Mouse (Mus musculus): ENCODE results near the gene Hist2h2ab. TPM values are rescaled to one million over a fixed set of nuclear protein-coding genes. Genes with fewer than 3 reads are reported as not detected.
A peak's percentile ranks its signal among the peaks of the same experiment; 100 is the strongest.
"Not testable (repeated sequence)": the region's sequence is repeated elsewhere in the genome, so short reads cannot be mapped to it uniquely, and the experiment has no call there.

The Hist2h2ab gene
- polyA plus RNA-seq, 1 experiment from 2014 or later: 0.73 TPM

DNA sequence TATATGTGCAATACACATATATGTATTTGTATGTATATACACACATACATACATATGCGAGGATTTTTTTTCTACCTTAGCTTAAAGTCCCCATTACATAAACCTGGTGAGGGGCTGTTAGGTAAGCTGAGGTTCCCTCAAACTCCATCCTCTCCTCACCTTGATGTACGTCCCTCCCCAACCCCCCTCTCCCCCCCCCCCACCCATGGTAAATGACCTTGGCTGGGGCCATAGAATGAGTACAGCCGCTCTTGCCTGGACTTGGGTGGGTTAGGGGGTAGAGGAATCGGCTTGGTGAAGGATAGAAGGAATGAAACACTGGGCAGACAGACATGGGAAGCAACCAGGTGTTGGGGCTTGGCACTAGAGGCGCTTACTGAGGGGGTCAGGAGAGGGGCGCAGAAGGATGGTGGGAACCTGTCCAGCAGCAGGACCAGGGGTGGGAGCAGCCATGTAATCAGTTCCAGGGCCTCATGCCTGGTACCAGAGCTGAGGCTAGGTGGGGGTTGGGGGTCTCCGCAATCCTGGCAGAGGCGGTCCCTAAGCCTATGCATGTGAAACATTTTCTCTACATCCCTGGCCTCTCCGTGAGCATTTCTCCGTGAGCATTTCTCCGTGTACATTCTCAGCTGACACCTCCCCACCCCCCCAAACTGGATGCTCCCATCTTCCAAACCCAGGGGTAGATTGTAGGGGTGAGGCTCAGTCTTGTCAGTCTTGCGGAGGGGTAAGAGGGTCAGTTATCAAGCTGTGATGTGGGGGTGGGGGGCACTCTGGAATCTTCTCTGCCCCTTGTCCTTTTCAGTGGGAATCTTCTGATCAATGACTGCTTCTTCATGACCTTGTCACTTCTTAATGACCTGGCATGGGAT lies 37.9 kb upstream of the Hist2h2ab start:
- DNase-seq (ENCODE audit: low spot score): no peak
- Histone ChIP-seq H3K9me3 (no peaks in the 10 kb centered on the region), H3K4me1 (peaks cover 49% of the 10 kb centered on the region), H3K4me3 (peak overlapping the region; percentile 78), H3K27me3 (ENCODE audit: insufficient read depth, poor library complexity, severe bottlenecking) (no peaks in the 10 kb centered on the region), H3K27ac (peak overlapping the region; percentile 90), H3K36me3 (peaks cover 36% of the 10 kb centered on the region)
- WGBS: 22% methylated on average over 12 of the region's 12 CpGs

DNA sequence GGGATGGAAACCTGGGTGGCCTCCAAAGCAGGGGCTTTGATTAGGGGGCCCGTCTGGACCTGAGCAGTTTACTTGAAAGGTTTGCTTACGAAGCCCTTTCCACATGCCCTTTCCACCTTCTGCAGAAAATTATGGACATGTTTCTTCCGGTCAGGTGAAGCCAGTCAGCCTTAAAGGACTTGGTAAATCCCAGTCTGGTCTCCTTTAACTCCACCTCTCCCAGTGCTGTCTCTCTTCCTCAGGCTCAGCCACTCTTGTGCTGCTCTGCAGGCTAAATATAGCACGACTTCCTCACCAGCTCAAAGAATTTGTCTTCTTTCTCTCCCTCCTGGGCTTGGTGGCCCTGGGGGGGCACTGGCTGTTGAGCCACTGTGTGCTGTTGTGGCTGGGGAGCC lies 37.3 kb upstream of the Hist2h2ab start:
- peaks cover 49% of the 10 kb centered on the region for H3K4me1 ChIP-seq
- H3K36me3 ChIP-seq: peaks cover 38% of the 10 kb centered on the region
- H3K9me3 ChIP-seq: no peaks in the 10 kb centered on the region
- no peak for DNase-seq (ENCODE audit: low spot score)
- peak overlapping the region; percentile 90 for H3K27ac ChIP-seq
- H3K27me3 ChIP-seq (ENCODE audit: insufficient read depth, poor library complexity, severe bottlenecking): no peaks in the 10 kb centered on the region
- H3K4me3 ChIP-seq: peak overlapping the region; percentile 78
- WGBS: 10% methylated on average over 4 of the region's 4 CpGs

DNA sequence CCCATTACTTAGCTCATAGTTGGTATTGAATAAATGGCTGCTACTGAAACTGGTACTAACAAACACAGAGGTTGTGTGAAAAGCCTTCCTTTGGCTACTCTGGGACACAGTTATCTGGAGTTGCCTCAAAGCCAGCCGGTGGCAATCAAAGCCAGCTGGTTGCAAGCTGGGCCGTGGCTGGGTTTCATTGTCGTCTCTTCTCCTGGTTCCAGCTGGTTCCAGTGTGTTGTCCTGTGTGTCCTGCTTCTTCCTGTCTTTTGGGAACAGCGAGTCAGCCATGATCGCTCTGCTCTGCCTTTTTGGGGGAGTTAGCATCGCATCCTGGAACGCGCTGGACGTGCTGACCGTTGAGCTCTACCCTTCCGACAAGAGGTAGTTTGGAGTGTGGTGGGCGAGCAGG lies 26.7 kb upstream of the Hist2h2ab start:
- no peak overlapping the region for H3K4me3 ChIP-seq
- DNase-seq (ENCODE audit: low spot score): no peak
- 60% methylated on average over 12 of the region's 12 CpGs for WGBS
- peaks cover 75% of the 10 kb centered on the region for H3K36me3 ChIP-seq
- peaks cover 14% of the 10 kb centered on the region for H3K4me1 ChIP-seq
- H3K27me3 ChIP-seq (ENCODE audit: insufficient read depth, poor library complexity, severe bottlenecking): no peaks in the 10 kb centered on the region
- no peak overlapping the region for H3K27ac ChIP-seq
- H3K9me3 ChIP-seq: no peaks in the 10 kb centered on the region

DNA sequence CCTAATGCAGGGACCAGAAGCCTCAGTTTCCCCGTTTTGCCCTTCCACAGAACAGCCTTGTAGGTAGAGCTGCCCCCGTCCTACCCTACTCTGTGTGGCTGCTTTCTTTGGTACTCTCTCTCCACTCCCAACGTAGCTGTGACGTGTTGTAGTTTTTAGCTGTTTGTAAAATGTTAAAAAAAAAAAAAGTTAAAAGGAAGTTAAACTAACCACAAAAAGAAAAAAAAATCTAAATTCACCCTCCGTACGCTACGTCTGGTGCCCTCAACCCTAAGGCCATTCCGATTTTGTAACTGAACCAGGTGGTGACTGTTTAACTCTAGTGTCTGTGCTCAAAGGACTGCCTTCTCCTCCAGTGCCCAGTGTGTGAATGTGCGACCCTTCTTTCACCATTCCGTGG lies 24.7 kb upstream of the Hist2h2ab start:
- 90% methylated on average over 10 of the region's 10 CpGs for WGBS
- no peak overlapping the region for H3K4me3 ChIP-seq
- no peaks in the 10 kb centered on the region for H3K27me3 ChIP-seq (ENCODE audit: insufficient read depth, poor library complexity, severe bottlenecking)
- DNase-seq (ENCODE audit: low spot score): no peak
- peaks cover 57% of the 10 kb centered on the region for H3K36me3 ChIP-seq
- peaks cover 21% of the 10 kb centered on the region for H3K4me1 ChIP-seq
- no peak overlapping the region for H3K27ac ChIP-seq
- H3K9me3 ChIP-seq: no peaks in the 10 kb centered on the region

DNA sequence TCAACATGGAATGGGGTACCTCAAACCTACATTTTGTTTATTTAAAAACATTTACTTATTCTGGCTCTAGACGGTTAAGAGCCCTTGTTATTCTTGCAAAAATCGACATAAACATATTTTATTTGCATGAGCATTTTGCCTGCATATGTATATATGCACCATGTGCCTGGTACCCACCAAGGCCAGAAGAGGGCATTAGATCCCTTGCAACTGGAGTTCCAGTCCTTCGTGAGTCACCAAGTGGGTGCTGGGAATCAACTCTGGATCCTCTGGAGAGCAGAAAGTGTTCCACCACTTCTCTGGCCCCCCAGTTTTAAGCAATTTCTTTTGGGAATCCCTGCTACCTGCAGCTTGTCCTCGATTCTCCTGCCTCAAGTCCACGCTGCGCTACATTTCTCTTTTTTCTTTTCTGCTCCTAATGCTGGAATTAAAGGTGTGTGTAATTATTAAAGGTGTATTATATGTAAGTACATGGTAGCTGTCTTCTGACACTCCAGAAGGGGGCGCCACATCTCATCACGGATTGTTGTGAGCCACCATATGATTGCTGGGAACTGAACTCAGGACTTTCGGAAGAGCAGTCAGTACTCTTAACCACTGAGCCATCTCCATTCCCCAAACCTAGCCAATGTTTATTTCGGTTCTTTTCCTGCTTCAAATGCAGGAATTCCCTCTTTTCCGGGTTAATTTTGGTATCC lies 23.9 kb upstream of the Hist2h2ab start:
- H3K27me3 ChIP-seq (ENCODE audit: insufficient read depth, poor library complexity, severe bottlenecking): no peaks in the 10 kb centered on the region
- no peak overlapping the region for H3K4me3 ChIP-seq
- H3K4me1 ChIP-seq: peaks cover 21% of the 10 kb centered on the region
- WGBS: 85% methylated on average over 11 of the region's 11 CpGs
- peaks cover 49% of the 10 kb centered on the region for H3K36me3 ChIP-seq
- H3K27ac ChIP-seq: no peak overlapping the region
- DNase-seq (ENCODE audit: low spot score): no peak
- H3K9me3 ChIP-seq: no peaks in the 10 kb centered on the region

DNA sequence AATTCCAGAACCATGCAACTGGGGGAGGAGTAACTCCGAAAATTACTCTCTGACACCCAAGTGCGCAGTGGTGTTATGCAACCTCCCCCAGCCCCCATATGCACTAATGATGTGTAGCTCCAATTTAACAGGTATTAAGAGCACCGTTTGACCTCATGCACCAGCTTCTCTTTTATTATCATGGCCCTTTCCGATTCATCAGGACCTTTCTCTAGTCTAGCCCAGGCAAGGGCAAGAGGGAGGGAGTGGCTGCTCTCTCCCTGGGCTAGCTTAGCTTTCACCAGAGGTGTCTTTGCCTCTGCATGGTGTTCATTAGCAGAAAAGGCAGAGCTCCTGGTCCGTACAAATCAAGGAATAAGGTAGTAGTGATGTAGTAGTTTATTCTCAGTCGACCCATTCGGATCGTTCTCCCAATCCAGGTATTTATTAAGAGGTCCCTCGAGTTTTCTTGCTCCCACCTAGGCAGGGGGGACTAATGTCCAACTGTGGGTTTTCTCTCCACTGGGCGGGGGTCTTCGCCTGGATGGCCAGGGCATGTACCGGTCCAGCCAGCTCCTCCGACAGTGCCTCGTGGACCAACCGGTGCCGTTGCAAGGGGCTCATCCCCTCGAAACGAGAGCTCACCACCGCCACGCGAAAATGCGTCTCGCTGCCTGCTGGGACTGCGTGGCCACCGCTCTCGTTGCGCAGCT lies 23.1 kb upstream of the Hist2h2ab start:
- Histone ChIP-seq H3K36me3 (peaks cover 42% of the 10 kb centered on the region), H3K9me3 (no peaks in the 10 kb centered on the region), H3K27me3 (ENCODE audit: insufficient read depth, poor library complexity, severe bottlenecking) (no peaks in the 10 kb centered on the region), H3K4me3 (peak overlapping the region; percentile 79), H3K27ac (peak overlapping the region; percentile 97), H3K4me1 (peaks cover 21% of the 10 kb centered on the region)
- 20% methylated on average over 27 of the region's 27 CpGs for whole genome bisulfite sequencing
- DNase-seq (ENCODE audit: low spot score): no peak

DNA sequence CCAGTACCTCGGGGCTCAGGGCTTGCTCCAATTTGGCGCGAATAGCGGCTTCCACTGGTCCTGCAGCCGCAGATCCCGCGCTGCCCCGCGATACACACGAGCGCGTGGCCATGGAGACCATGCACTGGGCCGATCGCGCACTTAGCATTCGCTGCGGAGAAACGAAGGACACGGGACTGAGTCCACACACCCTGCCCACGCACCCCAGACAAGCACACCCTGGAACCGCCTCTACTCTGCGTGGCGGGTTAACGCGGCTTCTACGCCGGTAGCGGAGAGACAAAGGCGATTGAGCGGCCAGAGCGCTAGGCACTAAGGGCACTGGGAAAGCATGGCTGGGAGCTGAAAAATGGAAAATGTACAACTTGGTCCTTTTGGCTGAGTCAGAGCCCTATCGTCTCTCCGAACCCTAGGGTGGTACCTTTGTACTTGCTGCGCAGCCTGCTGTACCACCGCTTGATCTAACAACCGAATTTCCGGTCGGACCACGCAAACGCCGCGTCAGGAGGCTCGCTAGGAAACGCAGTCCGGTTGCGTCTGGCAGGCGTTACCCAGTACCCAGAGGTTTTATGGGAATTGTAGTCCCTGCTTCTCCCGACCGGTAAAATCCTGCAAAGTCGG lies 22.4 kb upstream of the Hist2h2ab start:
- Histone ChIP-seq H3K4me3 (peak overlapping the region; percentile 79), H3K27ac (peak overlapping the region; percentile 97), H3K4me1 (peaks cover 21% of the 10 kb centered on the region), H3K27me3 (ENCODE audit: insufficient read depth, poor library complexity, severe bottlenecking) (no peaks in the 10 kb centered on the region), H3K9me3 (no peaks in the 10 kb centered on the region), H3K36me3 (peaks cover 36% of the 10 kb centered on the region)
- DNase-seq (ENCODE audit: low spot score): peak; percentile 95
- WGBS: under 1% methylated on average over 50 of the region's 50 CpGs

DNA sequence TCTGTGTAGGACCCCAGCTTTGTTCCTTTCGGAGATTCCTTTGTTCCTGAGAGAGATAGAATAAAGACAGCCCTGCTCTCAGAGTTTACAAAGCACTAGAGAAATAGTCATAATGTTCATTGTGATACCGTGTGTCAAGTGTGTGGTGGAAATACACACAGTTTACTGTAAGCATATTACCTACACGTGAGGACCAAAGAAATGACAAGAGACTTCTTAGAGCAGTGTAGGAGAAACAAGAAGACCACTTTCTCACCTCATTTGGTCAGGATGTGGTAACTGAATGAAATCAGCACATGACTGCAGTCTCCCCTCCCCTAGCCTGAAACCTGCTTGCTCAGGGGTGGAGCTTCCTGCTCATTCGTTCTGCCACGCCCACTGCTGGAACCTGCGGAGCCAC lies 21.5 kb upstream of the Hist2h2ab start:
- Histone ChIP-seq H3K27ac (peak overlapping the region; percentile 97), H3K27me3 (ENCODE audit: insufficient read depth, poor library complexity, severe bottlenecking) (no peaks in the 10 kb centered on the region), H3K36me3 (peaks cover 27% of the 10 kb centered on the region), H3K4me1 (peaks cover 21% of the 10 kb centered on the region), H3K4me3 (peak overlapping the region; percentile 79), H3K9me3 (no peaks in the 10 kb centered on the region)
- 3% methylated on average over 6 of the region's 6 CpGs for WGBS
- DNase-seq (ENCODE audit: low spot score): no peak

DNA sequence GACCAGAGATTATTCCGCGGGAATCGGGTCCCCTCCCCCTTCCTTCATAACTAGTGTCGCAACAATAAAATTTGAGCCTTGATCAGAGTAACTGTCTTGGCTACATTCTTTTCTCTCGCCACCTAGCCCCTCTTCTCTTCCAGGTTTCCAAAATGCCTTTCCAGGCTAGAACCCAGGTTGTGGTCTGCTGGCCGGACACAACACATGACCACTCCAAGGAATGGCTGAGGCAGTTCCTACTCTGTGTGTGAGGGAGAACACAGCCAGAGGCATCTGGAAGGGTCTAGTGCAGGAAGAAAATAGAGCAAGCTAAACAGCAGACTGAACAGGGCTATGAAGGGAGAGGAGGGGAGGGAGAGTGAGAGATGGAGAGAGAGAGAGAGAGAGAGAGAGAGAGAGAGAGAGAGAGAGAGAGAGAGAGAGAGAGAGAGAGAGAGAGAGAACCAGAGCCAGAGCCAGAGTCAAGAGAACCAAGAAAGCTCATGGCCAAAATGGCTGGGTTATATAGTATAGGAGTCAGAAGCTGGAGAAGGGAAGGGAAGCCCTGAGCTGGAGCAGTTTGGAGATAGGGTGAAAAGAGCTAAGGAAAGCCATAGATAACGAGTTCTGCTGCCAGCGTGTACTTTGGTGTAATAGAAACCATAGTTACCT lies 20.9 kb upstream of the Hist2h2ab start:
- DNase-seq (ENCODE audit: low spot score); H3K27me3 ChIP-seq (ENCODE audit: insufficient read depth, poor library complexity, severe bottlenecking); H3K9me3 ChIP-seq: not testable (repeated sequence)
- peaks cover 21% of the 10 kb centered on the region for H3K4me1 ChIP-seq
- H3K36me3 ChIP-seq: peaks cover 21% of the 10 kb centered on the region
- H3K27ac ChIP-seq: peak overlapping the region; percentile 52; the same call in 1 of the 2 replicates
- H3K4me3 ChIP-seq: peak overlapping the region; percentile 29; the same call in 1 of the 2 replicates
- 24% methylated on average over 8 of the region's 8 CpGs for WGBS

DNA sequence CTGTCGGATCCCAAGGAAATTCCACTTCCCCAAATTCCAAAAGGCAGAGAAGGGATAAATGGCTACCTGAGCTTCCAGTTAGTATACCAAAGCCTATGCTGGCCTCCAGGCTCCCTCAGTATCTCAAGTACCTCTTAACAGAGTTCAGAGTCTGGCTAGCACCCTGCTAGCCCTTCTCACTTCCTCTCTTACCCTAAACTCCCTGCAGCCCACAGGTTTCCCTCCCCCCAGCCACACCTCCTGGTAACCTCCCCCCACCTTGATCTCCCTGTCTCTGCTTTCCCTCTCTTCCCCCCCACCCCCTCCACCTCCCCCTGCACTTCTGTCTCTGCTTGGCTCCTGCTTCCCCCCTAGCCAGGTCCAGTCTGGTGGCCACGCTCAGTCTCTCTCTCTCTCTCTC lies 19.9 kb upstream of the Hist2h2ab start:
- Histone ChIP-seq H3K4me3 (no peak overlapping the region), H3K36me3 (peaks cover 11% of the 10 kb centered on the region), H3K27me3 (ENCODE audit: insufficient read depth, poor library complexity, severe bottlenecking) (no peaks in the 10 kb centered on the region), H3K9me3 (no peaks in the 10 kb centered on the region), H3K27ac (no peak overlapping the region), H3K4me1 (peaks cover 21% of the 10 kb centered on the region)
- no peak for DNase-seq (ENCODE audit: low spot score)
- 39% methylated on average over 2 of the region's 2 CpGs for WGBS

DNA sequence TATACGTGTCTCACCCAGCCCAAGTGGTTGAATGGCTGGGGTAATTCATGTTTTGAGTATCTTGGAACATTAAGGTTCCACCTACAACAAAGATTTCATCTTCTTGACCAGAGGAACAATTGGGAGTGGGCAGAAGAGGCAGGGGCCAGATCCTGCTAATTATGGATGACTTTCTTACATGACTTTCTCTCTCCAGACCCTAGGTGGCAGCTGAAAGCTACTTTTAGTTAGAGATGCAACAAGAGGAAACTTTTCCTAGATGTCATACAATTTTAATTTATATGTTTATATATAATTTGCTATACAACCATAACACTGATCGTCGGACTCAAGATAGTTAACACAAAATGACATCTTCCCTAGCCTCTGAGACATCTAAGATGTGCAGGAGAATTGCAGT lies 11.8 kb upstream of the Hist2h2ab start:
- H3K27ac ChIP-seq: no peak overlapping the region
- peaks cover 6% of the 10 kb centered on the region; the same call in 1 of the 2 replicates for H3K27me3 ChIP-seq (ENCODE audit: insufficient read depth, poor library complexity, severe bottlenecking)
- H3K36me3 ChIP-seq: no peaks in the 10 kb centered on the region
- WGBS: 84% methylated on average over 3 of the region's 3 CpGs
- H3K9me3 ChIP-seq: no peaks in the 10 kb centered on the region
- DNase-seq (ENCODE audit: low spot score): no peak
- no peak overlapping the region for H3K4me3 ChIP-seq
- H3K4me1 ChIP-seq: peaks cover 6% of the 10 kb centered on the region

DNA sequence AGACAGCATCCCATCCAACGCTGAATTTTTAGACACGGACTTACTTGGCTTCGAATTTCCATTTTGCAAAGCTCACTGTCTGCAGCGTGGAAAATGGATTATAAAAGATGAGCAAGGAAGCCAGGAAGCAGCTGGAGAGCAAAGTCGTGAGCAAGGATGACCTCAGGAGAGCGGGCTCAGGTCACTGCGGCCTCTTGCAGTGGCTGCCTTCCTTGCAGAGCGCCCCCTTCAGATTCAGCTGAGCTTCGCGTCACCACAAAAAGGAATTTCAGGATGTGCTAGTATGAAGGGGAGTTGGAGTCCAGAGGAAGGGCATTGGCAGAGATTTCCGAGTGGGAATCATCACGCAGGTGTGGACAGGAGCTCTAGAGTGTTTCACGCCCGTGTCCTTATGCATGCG lies 10.4 kb upstream of the Hist2h2ab start:
- WGBS: 19% methylated on average over 15 of the region's 15 CpGs
- Histone ChIP-seq H3K9me3 (no peaks in the 10 kb centered on the region), H3K4me1 (peaks cover 6% of the 10 kb centered on the region), H3K36me3 (no peaks in the 10 kb centered on the region), H3K4me3 (no peak overlapping the region), H3K27ac (no peak overlapping the region), H3K27me3 (ENCODE audit: insufficient read depth, poor library complexity, severe bottlenecking) (peaks cover 6% of the 10 kb centered on the region; the same call in 1 of the 2 replicates)
- no peak for DNase-seq (ENCODE audit: low spot score)

All from heart, embryonic 10.5 days (tissue).